Mouse (Mus musculus) lung, adult 2 months (tissue): ENCODE results near the gene Trpm6. TPM values are rescaled to one million over a fixed set of nuclear protein-coding genes. Genes with fewer than 3 reads are reported as not detected.
A peak's percentile ranks its signal among the peaks of the same experiment; 100 is the strongest.

ENCODE experiments used
- DNase-seq: peaks from one replicate; pipeline ENCODE4 v3.0.0; 2022
- H3K4me1 ChIP-seq: fragments of 200-500 bp; 2 replicates; pipeline ENCODE4 v1.6.1; 2011; ENCODE audit warnings: low read length; ENCODE audit not compliant: control insufficient read depth, insufficient read depth
- H3K4me3 ChIP-seq: fragments of 200-500 bp; replicated peaks from 2 replicates; pipeline ENCODE3; 2011; ENCODE audit warnings: low read depth, mild to moderate bottlenecking, control low read depth, low read length; ENCODE audit errors: extremely low read depth
- CTCF ChIP-seq: fragments of 200-500 bp; IDR thresholded peaks from 2 replicates; pipeline ENCODE4 v1.5.1; 2011; ENCODE audit warnings: mild to moderate bottlenecking, low read length, control low read depth; ENCODE audit not compliant: insufficient read depth
- POLR2A ChIP-seq: fragments of 200-500 bp; IDR thresholded peaks from 2 replicates; pipeline ENCODE4 v1.6.1; 2011; ENCODE audit warnings: low read depth, mild to moderate bottlenecking, control low read depth, low read length, borderline replicate concordance; ENCODE audit errors: extremely low read depth
- WGBS: fragments of 180-500 bp; shearing (Covaris S2); methylation state at CpG from one replicate; pipeline ENCODE4 v1.1.7; 2018; 5-methylcytosine and 5-hydroxymethylcytosine counted together
- polyA plus RNA-seq: library from polyadenylated mRNA; depleted of rRNA; stranded (reverse); fragments of >200 nt; gene quantifications from 2 replicates; pipeline ENCODE4 v1.2.3, GENCODE M21; 2012

The Trpm6 gene
- polyA plus RNA-seq, 1 experiment = 6.0 TPM

DNA sequence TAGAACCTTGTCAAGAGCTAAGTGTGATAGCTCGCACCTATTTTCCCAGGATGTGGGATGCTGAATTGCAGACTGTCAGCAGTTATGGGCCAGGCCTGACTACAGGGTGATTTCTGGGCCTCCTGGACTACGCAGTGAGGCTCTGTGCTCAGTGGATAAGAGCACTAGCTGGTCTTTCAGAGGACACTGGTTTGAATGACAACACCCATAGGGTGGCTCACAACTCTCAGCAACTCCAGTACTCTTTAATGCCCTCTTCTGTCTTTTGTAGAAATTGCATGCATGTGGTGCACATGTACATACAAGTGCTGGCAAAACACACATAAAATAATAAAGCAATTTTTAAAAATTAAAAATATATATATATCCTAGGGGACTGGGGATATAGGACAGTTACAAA is 24.6 kb upstream of the Trpm6 start:
- no peak overlapping the region for H3K4me3 ChIP-seq
- WGBS = 87% methylated on average over 2 of the region's 2 CpGs
- DNase-seq = no peak
- H3K4me1 ChIP-seq = no peaks in the 10 kb centered on the region
- TF ChIP-seq CTCF = no peak
- no peak for TF ChIP-seq POLR2A

DNA sequence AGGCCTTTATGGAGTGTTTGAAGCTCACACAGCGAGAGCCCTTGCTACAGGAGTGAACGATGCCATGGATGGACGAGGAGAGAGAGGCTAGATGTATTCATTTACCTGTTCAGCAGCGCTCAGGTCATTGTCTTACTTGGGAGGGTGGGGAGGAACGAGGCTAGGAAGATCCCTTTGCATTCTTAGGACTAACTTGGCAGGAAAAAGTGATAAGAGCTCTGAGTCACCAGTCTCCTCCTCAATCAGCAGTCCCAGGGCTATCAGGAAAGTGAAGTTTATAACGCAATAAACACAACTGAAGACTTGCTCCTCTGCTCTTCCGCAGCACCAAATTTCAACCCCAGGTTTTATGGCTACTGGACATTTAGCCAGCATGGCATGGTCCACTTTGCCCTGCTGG is 19.5 kb upstream of the Trpm6 start:
- Histone ChIP-seq H3K4me3 (no peak overlapping the region), H3K4me1 (no peaks in the 10 kb centered on the region)
- TF ChIP-seq CTCF (no peak), POLR2A (no peak)
- 50% methylated on average over 7 of the region's 7 CpGs for WGBS
- DNase-seq = no peak

DNA sequence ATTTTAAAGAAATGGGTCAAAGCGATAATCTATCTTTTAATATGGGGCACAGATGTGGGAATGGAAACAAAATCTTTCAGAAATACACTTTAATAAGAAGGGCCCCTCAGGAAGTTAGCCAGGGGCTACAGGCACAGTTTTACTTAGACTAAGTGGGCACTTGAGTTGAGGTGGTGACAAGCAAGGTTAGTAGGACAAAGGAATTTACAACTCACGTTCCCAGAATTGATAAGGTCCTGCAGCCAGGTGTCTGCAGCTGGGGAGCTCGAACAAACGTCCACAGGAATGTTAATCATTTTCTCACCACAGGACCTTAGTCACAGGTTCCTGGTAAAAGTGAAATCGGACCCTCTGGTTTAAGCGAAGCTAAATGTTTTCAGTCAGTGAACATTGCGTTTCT is 18.7 kb upstream of the Trpm6 start:
- TF ChIP-seq CTCF (no peak), POLR2A (no peak)
- no peak overlapping the region for H3K4me3 ChIP-seq
- no peaks in the 10 kb centered on the region for H3K4me1 ChIP-seq
- no peak for DNase-seq
- 41% methylated on average over 7 of the region's 7 CpGs for WGBS

DNA sequence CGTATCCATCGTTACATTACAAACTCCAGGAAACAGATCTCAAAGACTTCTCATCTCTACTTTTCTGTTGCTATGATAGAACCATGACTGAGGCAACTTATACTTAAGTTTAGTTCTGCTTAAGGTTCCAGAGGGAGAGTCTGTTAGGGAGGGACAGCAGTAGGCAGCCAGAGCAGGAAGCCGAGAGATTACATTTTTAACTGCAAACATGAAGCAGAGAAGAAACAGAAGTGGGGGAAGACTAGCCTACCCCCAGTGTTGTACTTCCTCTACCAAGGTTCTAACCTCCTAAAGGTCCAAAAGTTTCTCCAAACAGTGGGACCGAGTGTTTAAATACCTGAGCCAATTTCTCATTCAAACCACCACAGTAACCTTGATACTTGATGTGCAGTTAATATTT is 13.9 kb upstream of the Trpm6 start:
- Histone ChIP-seq H3K4me3 (no peak overlapping the region), H3K4me1 (no peaks in the 10 kb centered on the region)
- no peak for DNase-seq
- TF ChIP-seq POLR2A (no peak), CTCF (no peak)
- 83% methylated on average over 4 of the region's 4 CpGs for WGBS

DNA sequence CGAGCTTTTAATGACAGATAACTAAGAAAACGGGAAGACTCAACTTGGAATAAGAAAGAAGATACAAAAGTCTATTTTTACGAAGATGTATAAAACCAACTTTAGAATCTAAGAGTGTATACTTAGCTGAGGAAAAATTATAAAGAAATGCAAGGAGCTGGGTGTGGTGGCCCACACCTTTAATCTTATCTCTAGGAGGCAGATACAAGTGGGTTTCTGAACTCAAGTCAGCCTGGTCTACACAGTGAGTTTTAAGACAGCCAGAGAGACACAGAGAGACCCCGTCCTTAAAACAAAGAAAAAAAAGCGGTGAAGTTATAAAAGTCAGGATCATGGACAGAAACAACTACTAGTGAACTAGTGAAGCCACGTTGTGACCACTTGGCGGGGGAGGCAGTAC is 10.6 kb upstream of the Trpm6 start:
- no peaks in the 10 kb centered on the region for H3K4me1 ChIP-seq
- no peak for TF ChIP-seq POLR2A
- TF ChIP-seq CTCF = no peak
- H3K4me3 ChIP-seq = no peak overlapping the region
- no peak for DNase-seq
- 68% methylated on average over 7 of the region's 7 CpGs for WGBS

DNA sequence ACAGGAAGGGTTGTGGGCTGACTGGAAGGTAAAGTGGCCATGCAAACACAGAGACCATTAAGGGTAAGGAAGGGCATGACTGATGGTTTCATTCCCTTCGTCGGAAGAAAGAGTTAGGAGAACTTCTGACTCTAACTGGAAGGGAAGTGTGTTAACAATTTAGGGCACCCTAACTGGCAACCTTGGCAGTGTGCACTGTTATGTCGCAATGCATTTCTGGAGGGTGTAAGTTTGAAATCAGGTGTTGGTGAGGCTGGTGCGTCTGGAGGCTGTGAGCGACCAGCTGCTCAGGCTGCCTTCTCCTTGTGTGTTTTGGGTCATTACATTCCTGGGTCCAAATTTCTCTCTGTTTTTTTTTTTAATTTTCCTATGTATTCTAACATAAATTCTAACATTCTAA is 5.8 kb upstream of the Trpm6 start:
- WGBS = 46% methylated on average over 5 of the region's 5 CpGs
- no peaks in the 10 kb centered on the region for H3K4me1 ChIP-seq
- DNase-seq = no peak
- no peak for TF ChIP-seq CTCF
- TF ChIP-seq POLR2A = no peak
- H3K4me3 ChIP-seq = no peak overlapping the region

DNA sequence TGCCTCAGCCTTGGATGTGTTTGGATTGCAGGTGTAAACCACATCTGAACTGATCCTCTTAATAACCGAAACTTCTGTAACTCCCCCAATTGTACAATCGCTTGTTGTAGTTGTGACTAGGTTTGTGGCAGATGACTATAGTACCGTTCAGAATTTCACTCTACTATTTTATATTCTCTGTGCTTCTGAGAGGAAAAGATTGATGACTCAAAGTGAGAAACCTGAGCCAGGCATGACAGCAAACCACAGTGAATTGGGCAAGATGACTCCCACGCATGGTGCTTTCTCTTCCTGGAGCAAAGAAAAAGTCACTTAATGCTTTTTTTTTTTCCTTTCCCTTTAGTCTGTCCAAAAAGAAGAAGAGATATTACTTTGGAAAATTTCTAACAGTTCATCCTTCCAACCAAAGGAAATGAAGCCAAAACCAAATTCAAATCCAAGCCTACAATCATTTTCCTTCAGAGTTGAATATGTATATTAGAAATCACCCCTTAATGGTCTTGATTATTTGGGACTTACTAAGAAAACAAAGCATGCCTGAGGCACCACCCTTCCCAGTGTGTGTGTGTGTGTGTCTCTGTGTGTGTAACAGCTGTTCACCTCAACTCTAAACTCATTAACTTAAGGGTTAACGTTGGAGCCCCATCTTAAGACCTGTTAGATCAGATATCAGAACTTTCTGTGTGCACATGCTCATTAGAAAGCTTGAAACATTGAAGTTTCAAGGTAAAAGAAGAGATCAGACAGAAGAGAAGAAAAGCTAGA is 3.0 kb upstream of the Trpm6 start:
- TF ChIP-seq POLR2A (no peak), CTCF (no peak)
- WGBS = 78% methylated on average over 5 of the region's 5 CpGs
- no peaks in the 10 kb centered on the region for H3K4me1 ChIP-seq
- DNase-seq = no peak
- no peak overlapping the region for H3K4me3 ChIP-seq

- WGBS = 85% methylated on average over 4 of the region's 4 CpGs
- H3K4me1 ChIP-seq = no peaks in the 10 kb centered on the region
- H3K4me3 ChIP-seq = no peak overlapping the region
- DNase-seq = no peak
- TF ChIP-seq CTCF (no peak), POLR2A (no peak)
Observed at GRCm38 (mm10) chr19:18747379-18747778, 2.4 kb upstream of the Trpm6 start.

GRCm38 (mm10) chr19:18757191-18757590 is 7.4 kb downstream of the Trpm6 start:
- Histone ChIP-seq H3K4me3 (no peak overlapping the region), H3K4me1 (no peaks in the 10 kb centered on the region; the same call in none of the 2 replicates)
- no peak for TF ChIP-seq POLR2A
- TF ChIP-seq CTCF = no peak
- DNase-seq = no peak

DNA sequence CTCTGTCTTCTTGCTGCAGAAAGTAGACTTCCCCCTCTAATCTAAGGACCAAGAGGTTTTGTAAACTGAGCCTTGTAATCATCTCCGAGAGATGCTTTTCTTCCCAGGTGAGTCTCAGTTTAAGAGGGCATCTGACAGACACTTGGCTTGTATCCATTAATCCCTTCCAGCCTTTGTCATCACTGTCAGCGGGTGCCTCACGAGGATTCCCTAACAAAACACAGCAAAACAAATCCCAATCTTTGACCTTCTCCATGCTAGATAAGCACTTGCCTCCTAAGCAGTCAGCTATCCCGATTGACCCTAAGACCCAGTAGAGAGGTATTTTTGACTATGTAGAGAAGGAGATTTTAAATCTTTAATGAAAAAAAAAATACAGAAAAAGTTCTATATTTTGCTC is 7.9 kb downstream of the Trpm6 start:
- DNase-seq = no peak
- WGBS = 41% methylated on average over 4 of the region's 4 CpGs
- Histone ChIP-seq H3K4me3 (no peak overlapping the region), H3K4me1 (no peaks in the 10 kb centered on the region; the same call in none of the 2 replicates)
- no peak for TF ChIP-seq POLR2A
- TF ChIP-seq CTCF = no peak

DNA sequence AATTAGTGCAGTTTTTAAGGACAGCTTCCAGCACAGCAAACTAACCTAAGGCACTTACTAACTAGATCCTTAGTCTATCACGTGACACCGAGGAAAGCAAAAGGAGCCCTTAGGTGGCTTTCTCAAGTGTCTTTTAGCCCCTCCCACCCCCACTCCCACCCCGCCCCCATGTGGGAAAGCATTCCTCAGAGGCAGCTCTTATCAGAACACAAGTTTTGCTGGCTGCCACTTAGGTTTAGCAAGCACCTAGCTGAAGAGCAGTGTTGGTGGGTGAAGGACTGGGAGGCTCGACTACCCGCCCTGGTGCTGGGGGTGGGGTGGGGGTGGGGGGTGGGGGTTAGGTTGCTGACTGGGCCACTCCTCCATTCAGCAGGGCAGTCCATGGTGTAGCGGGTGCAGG is 8.5 kb downstream of the Trpm6 start:
- Histone ChIP-seq H3K4me3 (no peak overlapping the region), H3K4me1 (no peaks in the 10 kb centered on the region; the same call in none of the 2 replicates)
- 40% methylated on average over 6 of the region's 6 CpGs for WGBS
- DNase-seq = no peak
- no peak; the same call in 1 of the 2 replicates for TF ChIP-seq POLR2A
- no peak for TF ChIP-seq CTCF

DNA sequence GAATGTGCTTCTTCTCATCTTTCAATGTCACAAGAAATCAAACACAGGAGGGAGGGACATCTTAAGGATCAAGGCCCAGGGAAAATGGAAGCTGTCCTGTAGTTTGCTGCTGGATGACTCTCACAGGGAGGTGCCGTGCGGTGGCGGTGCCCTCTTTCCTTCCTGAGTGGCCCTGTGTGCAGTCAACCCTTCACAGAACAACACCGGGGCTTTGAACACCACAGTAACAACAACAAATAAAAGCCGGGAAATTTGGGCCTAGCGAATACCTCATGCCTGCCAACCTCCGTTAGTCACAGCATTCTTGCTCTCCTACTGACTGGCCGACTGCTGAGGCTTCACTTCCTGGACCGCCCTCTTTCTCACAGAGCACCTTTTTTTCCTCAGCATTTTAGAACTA is 9.1 kb downstream of the Trpm6 start:
- Histone ChIP-seq H3K4me1 (no peaks in the 10 kb centered on the region; the same call in 1 of the 2 replicates), H3K4me3 (no peak overlapping the region)
- peak; percentile 44 for DNase-seq
- TF ChIP-seq CTCF (no peak), POLR2A (no peak)
- 24% methylated on average over 9 of the region's 9 CpGs for WGBS
